ENCODE assay signal across 22 mouse cellular contexts in genomic region chr4:62594442-62594841, GRCm38 (mm10). TPM values are rescaled to one million over a fixed set of nuclear protein-coding genes. Genes with fewer than 3 reads are reported as not detected.
DNase-seq lines count a peak whose midpoint lies in the region; ATAC-seq and TF ChIP-seq lines count a peak whose summit lies in the region.
"Had no signal": no experiment of that assay in that cellular context is flagged by ENCODE, and none has a peak within 500 bp of the region (broad histone marks: within the 10 kb centered on the region; RNA-seq: fewer than 3 reads in every experiment).

No protein-coding gene starts in this region.

- DNase-seq in forebrain, postnatal 0 days, result no peak
- no peak for DNase-seq in neural tube, embryonic 10.5 days (ENCODE audit: extremely low spot score, low spot score)
- no peak for DNase-seq in left cerebral cortex, adult 8-10 months (ENCODE audit: low spot score in 2 of 2)
- DNase-seq in embryonic facial prominence, embryonic 10.5 days (ENCODE audit: low spot score), result no peak
- DNase-seq: adrenal gland, postnatal 10 days; cerebellum, adult 8-10 months; gastrocnemius, postnatal 14 days; heart, adult 11 months; kidney, postnatal 4 days; lung, postnatal 36 days had no signal

- TF ChIP-seq CTCF in forebrain, postnatal 0 days (IDR thresholded peaks at IDR 0.05; ENCODE audit: low read depth), result no peak

- H3K27me3 ChIP-seq in forebrain, embryonic 12.5 days, result no peaks in the 10 kb centered on the region
- H3K27me3 ChIP-seq in forebrain, postnatal 0 days (ENCODE audit: insufficient read depth, low read length), result no peaks in the 10 kb centered on the region
- H3K27me3 ChIP-seq in neural tube, embryonic 13.5 days, result no peaks in the 10 kb centered on the region
- no peaks in the 10 kb centered on the region for H3K27me3 ChIP-seq in hindbrain, embryonic 13.5 days
- H3K27me3 ChIP-seq in midbrain, embryonic 16.5 days (ENCODE audit: control insufficient read depth, insufficient read depth, low read depth, low read length), result no peaks in the 10 kb centered on the region
- H3K27me3 ChIP-seq in embryonic facial prominence, embryonic 10.5 days (replicated peaks; ENCODE audit: low read depth, poor library complexity, severe bottlenecking), result no peaks in the 10 kb centered on the region
- H3K27me3 ChIP-seq: hindbrain, embryonic 15.5 days; limb, embryonic 15.5 days; lung, embryonic 15.5 days had no signal

- 47% methylated on average over 5 of the region's 5 CpGs for WGBS in forebrain, embryonic 12.5 days
- 36% methylated on average over 5 of the region's 5 CpGs for WGBS in forebrain, postnatal 0 days
- 40% methylated on average over 5 of the region's 5 CpGs for WGBS in neural tube, embryonic 13.5 days
- WGBS in hindbrain, embryonic 13.5 days, result 47% methylated on average over 5 of the region's 5 CpGs
- WGBS in midbrain, embryonic 16.5 days, result 25% methylated on average over 5 of the region's 5 CpGs
- WGBS in embryonic facial prominence, embryonic 10.5 days, result 83% methylated on average over 5 of the region's 5 CpGs

- no peaks in the 10 kb centered on the region for H3K9me3 ChIP-seq in forebrain, embryonic 12.5 days
- H3K9me3 ChIP-seq in forebrain, postnatal 0 days (ENCODE audit: low read length), result no peaks in the 10 kb centered on the region
- H3K9me3 ChIP-seq in neural tube, embryonic 13.5 days, result no peaks in the 10 kb centered on the region
- no peaks in the 10 kb centered on the region for H3K9me3 ChIP-seq in hindbrain, embryonic 13.5 days
- no peaks in the 10 kb centered on the region for H3K9me3 ChIP-seq in midbrain, embryonic 16.5 days (replicated peaks; ENCODE audit: control insufficient read depth, low read length, poor library complexity, severe bottlenecking)
- no peaks in the 10 kb centered on the region for H3K9me3 ChIP-seq in embryonic facial prominence, embryonic 10.5 days
- H3K9me3 ChIP-seq: hindbrain, embryonic 15.5 days; limb, embryonic 15.5 days; lung, embryonic 15.5 days; megakaryocyte, embryonic 14.5 days had no signal

- no peak overlapping the region for H3K4me3 ChIP-seq in forebrain, embryonic 12.5 days (replicated peaks)
- H3K4me3 ChIP-seq in forebrain, postnatal 0 days (ENCODE audit: low read depth, low read length), result no peak overlapping the region
- H3K4me3 ChIP-seq in neural tube, embryonic 13.5 days, result no peak overlapping the region
- H3K4me3 ChIP-seq in hindbrain, embryonic 13.5 days, result no peak overlapping the region
- no peak overlapping the region for H3K4me3 ChIP-seq in midbrain, embryonic 16.5 days (ENCODE audit: low read depth, low read length)
- no peak overlapping the region for H3K4me3 ChIP-seq in embryonic facial prominence, embryonic 10.5 days
- H3K4me3 ChIP-seq: hindbrain, embryonic 15.5 days; limb, embryonic 15.5 days; lung, embryonic 15.5 days; megakaryocyte, embryonic 14.5 days had no signal

- ATAC-seq in forebrain, embryonic 12.5 days (ENCODE audit: low FRiP score), result 0 out of 2 replicates have a peak, but pooled peaks have one; percentile 28
- no peak for ATAC-seq in forebrain, postnatal 0 days
- ATAC-seq in neural tube, embryonic 13.5 days (ENCODE audit: low read depth), result no peak; the same call in 1 of the 2 replicates
- no peak for ATAC-seq in hindbrain, embryonic 13.5 days (ENCODE audit: low FRiP score)
- peak; percentile 54; the same call in 1 of the 2 replicates for ATAC-seq in midbrain, embryonic 16.5 days
- ATAC-seq: intestine, embryonic 16.5 days had no signal

- H3K4me1 ChIP-seq in forebrain, embryonic 12.5 days, result peaks cover 23% of the 10 kb centered on the region
- no peaks in the 10 kb centered on the region for H3K4me1 ChIP-seq in forebrain, postnatal 0 days (ENCODE audit: insufficient read depth)
- H3K4me1 ChIP-seq in neural tube, embryonic 13.5 days (replicated peaks), result peaks cover 30% of the 10 kb centered on the region
- H3K4me1 ChIP-seq in hindbrain, embryonic 13.5 days (replicated peaks), result peaks cover 21% of the 10 kb centered on the region
- H3K4me1 ChIP-seq in midbrain, embryonic 16.5 days (ENCODE audit: control insufficient read depth, insufficient read depth, low read length), result no peaks in the 10 kb centered on the region
- peaks cover 16% of the 10 kb centered on the region for H3K4me1 ChIP-seq in embryonic facial prominence, embryonic 10.5 days
- H3K4me1 ChIP-seq: megakaryocyte, embryonic 14.5 days had no signal

- no peak overlapping the region for H3K4me2 ChIP-seq in forebrain, embryonic 12.5 days
- H3K4me2 ChIP-seq in forebrain, postnatal 0 days (ENCODE audit: low read depth), result no peak overlapping the region
- H3K4me2 ChIP-seq in neural tube, embryonic 13.5 days, result no peak overlapping the region
- no peak overlapping the region for H3K4me2 ChIP-seq in hindbrain, embryonic 13.5 days
- H3K4me2 ChIP-seq in midbrain, embryonic 16.5 days (ENCODE audit: low read length), result no peak overlapping the region
- H3K4me2 ChIP-seq: heart, embryonic 11.5 days; hindbrain, embryonic 15.5 days; limb, embryonic 15.5 days; lung, embryonic 15.5 days had no signal

- H3K36me3 ChIP-seq in forebrain, embryonic 12.5 days (replicated peaks), result no peaks in the 10 kb centered on the region
- no peaks in the 10 kb centered on the region for H3K36me3 ChIP-seq in forebrain, postnatal 0 days (ENCODE audit: insufficient read depth)
- H3K36me3 ChIP-seq in neural tube, embryonic 13.5 days, result no peaks in the 10 kb centered on the region
- H3K36me3 ChIP-seq in hindbrain, embryonic 13.5 days, result no peaks in the 10 kb centered on the region
- H3K36me3 ChIP-seq in midbrain, embryonic 16.5 days (ENCODE audit: control insufficient read depth, insufficient read depth, low read length), result no peaks in the 10 kb centered on the region
- no peaks in the 10 kb centered on the region for H3K36me3 ChIP-seq in embryonic facial prominence, embryonic 10.5 days (replicated peaks)
- H3K36me3 ChIP-seq: hindbrain, embryonic 15.5 days; limb, embryonic 15.5 days; lung, embryonic 15.5 days had no signal

- peak overlapping the region; percentile 31; the same call in 1 of the 2 replicates for H3K27ac ChIP-seq in forebrain, embryonic 12.5 days
- no peak overlapping the region for H3K27ac ChIP-seq in forebrain, postnatal 0 days (ENCODE audit: low read depth, low read length)
- peak overlapping the region; percentile 65; the same call in 1 of the 2 replicates for H3K27ac ChIP-seq in neural tube, embryonic 13.5 days (replicated peaks)
- peak overlapping the region; percentile 12; the same call in 1 of the 2 replicates for H3K27ac ChIP-seq in hindbrain, embryonic 13.5 days
- 0 out of 2 replicates have a peak overlapping the region, but pooled peaks have one; percentile 29 for H3K27ac ChIP-seq in midbrain, embryonic 16.5 days (ENCODE audit: low read length)
- H3K27ac ChIP-seq in embryonic facial prominence, embryonic 10.5 days (replicated peaks), result no peak overlapping the region
- H3K27ac ChIP-seq: hindbrain, embryonic 15.5 days; limb, embryonic 15.5 days; liver, embryonic 14.5 days; lung, embryonic 15.5 days; stomach, postnatal 0 days had no signal

- no peak overlapping the region for H3K9ac ChIP-seq in forebrain, embryonic 12.5 days
- H3K9ac ChIP-seq in forebrain, postnatal 0 days, result no peak overlapping the region
- H3K9ac ChIP-seq in neural tube, embryonic 13.5 days, result no peak overlapping the region
- no peak overlapping the region for H3K9ac ChIP-seq in hindbrain, embryonic 13.5 days
- H3K9ac ChIP-seq in midbrain, embryonic 16.5 days (ENCODE audit: low read depth, low read length), result no peak overlapping the region
- H3K9ac ChIP-seq: hindbrain, embryonic 15.5 days; limb, embryonic 15.5 days; liver, embryonic 14.5 days; lung, embryonic 15.5 days had no signal

RNA-seq across cellular contexts. Expression of gene Rgs3, which starts 34.8 kb away (rescaled TPM):
- polyA plus RNA-seq in forebrain, embryonic 12.5 days (2016; fragmentation: Nextera tagmentation; extraction: Ambion mirVana), result 54.3 and 60.2 TPM in 2 replicates
- total RNA-seq in forebrain, postnatal 0 days (2014; rRNA removed), result 56.1 and 63.5 TPM in 2 replicates
- polyA plus RNA-seq in forebrain, postnatal 0 days (2015; fragmentation: Nextera tagmentation; extraction: Ambion mirVana), result 34.7 and 47.3 TPM in 2 replicates
- polyA plus RNA-seq in neural tube, embryonic 13.5 days (2015; fragmentation: Nextera tagmentation; extraction: Ambion mirVana), result 71.4 and 79.0 TPM in 2 replicates
- polyA plus RNA-seq in hindbrain, embryonic 13.5 days (2015; fragmentation: Nextera tagmentation; extraction: Ambion mirVana), result 65.3 and 71.0 TPM in 2 replicates
- polyA plus RNA-seq in midbrain, embryonic 16.5 days (2015; fragmentation: Nextera tagmentation; extraction: Ambion mirVana), result 66.9 and 82.1 TPM in 2 replicates
- 10 to 100 TPM; 30.4 to 34.1 (median 32.8) TPM for total RNA-seq in left cerebral cortex, adult 8-10 months (2022)
- polyA plus RNA-seq in embryonic facial prominence, embryonic 10.5 days (2016; fragmentation: Nextera tagmentation; extraction: Ambion mirVana), result 35.4 and 35.5 TPM in 2 replicates

Comparison
In these comparisons a context has a peak if more than half of its experiments do, and no peak if none do; other contexts are left out.
1. ATAC-seq: peak in forebrain, embryonic 12.5 days (single experiment) and midbrain, embryonic 16.5 days (single experiment); none in forebrain, postnatal 0 days (single experiment), neural tube, embryonic 13.5 days (single experiment) and hindbrain, embryonic 13.5 days (single experiment).
2. H3K27ac ChIP-seq: peak in forebrain, embryonic 12.5 days (single experiment), neural tube, embryonic 13.5 days (single experiment), hindbrain, embryonic 13.5 days (single experiment) and midbrain, embryonic 16.5 days (single experiment); none in forebrain, postnatal 0 days (single experiment) and embryonic facial prominence, embryonic 10.5 days (single experiment).